Mouse (Mus musculus) ES-Bruce4 (cell line): ENCODE results near the gene Grap. TPM values are rescaled to one million over a fixed set of nuclear protein-coding genes. Genes with fewer than 3 reads are reported as not detected.

Source experiments
- H3K27ac ChIP-seq: 2 replicates; pipeline ENCODE4 v1.5.1; 2012; ENCODE audit warnings: low read length, inconsistent platforms; ENCODE audit not compliant: insufficient read depth
- H3K27me3 ChIP-seq: 2 replicates; pipeline ENCODE4 v1.6.1; 2012; ENCODE audit warnings: mild to moderate bottlenecking, low read length, inconsistent platforms; ENCODE audit not compliant: control insufficient read depth, poor library complexity, insufficient read depth, severe bottlenecking
- H3K36me3 ChIP-seq: 2 replicates; pipeline ENCODE4 v1.6.1; 2012; ENCODE audit warnings: inconsistent platforms, mild to moderate bottlenecking, low read length, moderate library complexity; ENCODE audit not compliant: control insufficient read depth, poor library complexity, insufficient read depth, severe bottlenecking
- H3K4me1 ChIP-seq: one replicate; pipeline ENCODE4 v1.8.1; 2011; ENCODE audit warnings: low read length; ENCODE audit not compliant: control insufficient read depth, insufficient read depth
- H3K4me3 ChIP-seq: 2 replicates; pipeline ENCODE4 v1.5.1; 2011; ENCODE audit warnings: low read depth, mild to moderate bottlenecking, low read length
- H3K9ac ChIP-seq: 2 replicates; pipeline ENCODE4 v1.6.1; 2012; ENCODE audit warnings: low read depth, mild to moderate bottlenecking, inconsistent platforms; ENCODE audit not compliant: poor library complexity, severe bottlenecking
- H3K9me3 ChIP-seq: replicated peaks from 2 replicates; pipeline ENCODE4 v1.6.1; 2012; ENCODE audit warnings: mild to moderate bottlenecking, low read length, inconsistent platforms; ENCODE audit not compliant: control insufficient read depth, poor library complexity, insufficient read depth, severe bottlenecking
- CTCF ChIP-seq: IDR thresholded peaks from one replicate; pipeline ENCODE4 v1.8.1; 2011; ENCODE audit warnings: low read depth, low read length
- EP300 ChIP-seq: IDR thresholded peaks from 2 replicates; pipeline ENCODE4 v1.6.1; 2011; ENCODE audit warnings: low read depth, low read length; ENCODE audit not compliant: insufficient read depth
- POLR2A ChIP-seq: IDR thresholded peaks from one replicate; pipeline ENCODE4 v1.8.1; 2011; ENCODE audit warnings: low read length; ENCODE audit not compliant: insufficient read depth
- polyA plus RNA-seq: library from polyadenylated mRNA; stranded (reverse); fragments of >200 nt; gene quantifications from 2 replicates; pipeline ENCODE4 v1.2.4, GENCODE M21; 2011; ENCODE audit warnings: low read depth; ENCODE audit not compliant: missing spikeins, insufficient read depth, insufficient read length

Grap gene
- polyA plus RNA-seq, 1 experiment, result not detected

- no peak overlapping the region for H3K9ac ChIP-seq
- H3K27me3 ChIP-seq, result no peaks in the 10 kb centered on the region
- peaks cover 3% of the 10 kb centered on the region for H3K4me1 ChIP-seq
- TF ChIP-seq EP300, result no peak
- TF ChIP-seq CTCF, result no peak
- H3K4me3 ChIP-seq, result no peak overlapping the region
- no peak overlapping the region for H3K27ac ChIP-seq
- no peaks in the 10 kb centered on the region for H3K36me3 ChIP-seq
- H3K9me3 ChIP-seq, result no peaks in the 10 kb centered on the region
Observed at GRCm38 (mm10) chr11:61715130-61715529, 62.1 kb downstream of the Grap start.

GRCm38 (mm10) chr11:61717990-61718389 lies 64.9 kb downstream of the Grap start:
- TF ChIP-seq CTCF (no peak), POLR2A (no peak), EP300 (no peak)
- no peak overlapping the region for H3K9ac ChIP-seq
- H3K27me3 ChIP-seq, result no peaks in the 10 kb centered on the region
- H3K27ac ChIP-seq, result no peak overlapping the region
- H3K36me3 ChIP-seq, result no peaks in the 10 kb centered on the region
- H3K9me3 ChIP-seq, result no peaks in the 10 kb centered on the region
- H3K4me3 ChIP-seq, result no peak overlapping the region
- peaks cover under 1% of the 10 kb centered on the region for H3K4me1 ChIP-seq

- Histone ChIP-seq H3K4me3 (no peak overlapping the region), H3K9me3 (no peaks in the 10 kb centered on the region), H3K27ac (no peak overlapping the region), H3K27me3 (no peaks in the 10 kb centered on the region), H3K4me1 (no peaks in the 10 kb centered on the region), H3K36me3 (no peaks in the 10 kb centered on the region), H3K9ac (no peak overlapping the region)
- TF ChIP-seq EP300 (no peak), POLR2A (no peak), CTCF (no peak)
Observed at GRCm38 (mm10) chr11:61719387-61719786, 66.3 kb downstream of the Grap start.

- Histone ChIP-seq H3K27ac (no peak overlapping the region), H3K27me3 (no peaks in the 10 kb centered on the region), H3K9ac (no peak overlapping the region), H3K4me3 (no peak overlapping the region), H3K9me3 (no peaks in the 10 kb centered on the region), H3K4me1 (no peaks in the 10 kb centered on the region), H3K36me3 (no peaks in the 10 kb centered on the region)
- TF ChIP-seq EP300, result no peak
- no peak for TF ChIP-seq POLR2A
- no peak for TF ChIP-seq CTCF
Observed at GRCm38 (mm10) chr11:61719826-61720225, 66.8 kb downstream of the Grap start.

GRCm38 (mm10) chr11:61720636-61721035 lies 67.6 kb downstream of the Grap start, which contains the start of gene Slc5a10:
TSS of gene Slc5a10 (minus strand) at chr11:61720826.
- TF ChIP-seq EP300, result no peak
- no peak for TF ChIP-seq CTCF
- TF ChIP-seq POLR2A, result no peak
- Histone ChIP-seq H3K9ac (no peak within 1 kb of the TSS), H3K36me3 (no peaks in the 10 kb centered on the region), H3K4me3 (no peak within 1 kb of the TSS), H3K9me3 (no peaks in the 10 kb centered on the region), H3K27ac (no peak within 1 kb of the TSS), H3K4me1 (no peaks in the 10 kb centered on the region), H3K27me3 (no peaks in the 10 kb centered on the region)

- Histone ChIP-seq H3K9me3 (no peaks in the 10 kb centered on the region), H3K4me3 (no peak overlapping the region), H3K4me1 (no peaks in the 10 kb centered on the region), H3K27me3 (no peaks in the 10 kb centered on the region), H3K36me3 (no peaks in the 10 kb centered on the region), H3K9ac (no peak overlapping the region), H3K27ac (no peak overlapping the region)
- no peak for TF ChIP-seq CTCF
- TF ChIP-seq EP300, result no peak
- TF ChIP-seq POLR2A, result no peak
Observed at GRCm38 (mm10) chr11:61722077-61722476, 69.0 kb downstream of the Grap start.

Other genes starting within 250 kb of the Grap start
- gene Rnf112, start 199.1 kb upstream of the Grap start, polyA plus RNA-seq, result not detected in 2 replicates
- gene Mfap4, start 167.8 kb upstream of the Grap start, polyA plus RNA-seq, result 1.3 and 1.9 TPM in 2 replicates
- gene Mapk7, start 158.9 kb upstream of the Grap start, polyA plus RNA-seq, result 33.3 and 35.1 TPM in 2 replicates
- gene B9d1, start 148.1 kb upstream of the Grap start, polyA plus RNA-seq, result 18.7 and 20.8 TPM in 2 replicates
- 70.0 and 76.0 TPM in 2 replicates for gene Epn2, start 73.6 kb upstream of the Grap start, polyA plus RNA-seq
- 7.7 and 8.7 TPM in 2 replicates for gene Fam83g, start 30.8 kb downstream of the Grap start, polyA plus RNA-seq
- gene Slc5a10, start 67.6 kb downstream of the Grap start, polyA plus RNA-seq, result 0.35 TPM in 1 of 2 replicates, not detected in the other
- 58.4 and 64.2 TPM in 2 replicates for gene Prpsap2, start 108.8 kb downstream of the Grap start, polyA plus RNA-seq
- gene Ulk2, start 201.8 kb downstream of the Grap start, polyA plus RNA-seq, result 8.2 and 10.8 TPM in 2 replicates